In the genomic region with DNA sequence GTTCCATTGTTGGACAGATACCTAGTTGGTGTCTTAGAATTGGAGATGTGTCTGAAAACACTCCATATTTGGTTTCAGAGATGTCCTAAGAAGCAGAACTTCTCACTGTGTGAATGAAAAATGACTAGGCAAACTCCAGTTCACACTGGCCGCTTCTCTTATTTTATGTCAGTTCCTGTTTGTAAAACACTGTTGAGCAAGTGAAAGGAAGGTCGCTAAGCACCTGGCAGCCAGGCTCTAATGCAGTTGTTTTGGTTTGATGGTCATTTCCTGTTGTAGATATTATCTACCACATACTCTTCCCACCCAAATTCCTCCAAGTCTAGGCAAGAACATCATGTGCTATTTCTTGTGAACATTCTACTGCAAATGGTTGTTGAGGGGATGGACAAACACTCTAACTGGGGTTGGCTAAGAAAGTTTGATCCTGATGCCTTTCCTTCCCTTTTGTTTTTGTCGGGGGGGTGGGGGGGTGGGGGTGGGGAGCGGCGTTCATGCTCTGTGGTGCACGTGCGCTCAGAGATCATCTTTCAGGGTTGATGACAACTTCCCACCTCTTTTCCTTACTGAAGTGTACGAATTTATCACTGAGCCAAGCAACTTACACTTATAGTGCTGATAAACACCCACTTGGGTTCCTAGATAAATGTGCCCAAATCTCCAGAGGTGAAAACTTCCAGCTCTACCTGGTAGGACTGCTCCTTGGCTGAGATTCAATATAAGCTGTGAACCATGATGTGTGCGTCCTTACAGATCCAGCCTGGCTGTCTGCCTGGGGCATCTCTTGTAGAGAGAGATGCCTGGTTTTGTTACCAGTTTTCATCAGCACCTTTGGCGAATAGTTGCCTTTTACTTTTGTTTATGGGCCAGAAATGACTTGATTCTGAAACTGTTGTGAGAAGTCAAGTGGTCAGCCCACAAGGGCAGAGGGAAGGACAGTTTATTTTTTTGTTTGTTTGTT, we compare ENCODE assay signal across 1 mouse cellular context.
TF ChIP-seq lines count a peak whose summit lies in the region.

No protein-coding gene starts in this region.

TF ChIP-seq in MEL, 35 proteins besides CTCF, POLR2A, EP300 and RAD21:
- TF ChIP-seq MAFK (IDR thresholded peaks at IDR 0.05; ENCODE audit: borderline replicate concordance, low read depth, low read length): no peak
- TF ChIP-seq ELF1 (IDR thresholded peaks at IDR 0.05; ENCODE audit: low read depth, low read length): 0 out of 2 replicates have a peak, but pooled peaks have one; percentile 16
- TF ChIP-seq POLR2AphosphoS2 (IDR thresholded peaks at IDR 0.05; ENCODE audit: low read length): no peak
- no peak for TF ChIP-seq GABPA (IDR thresholded peaks at IDR 0.05; ENCODE audit: low read depth, low read length)
- TF ChIP-seq GATA1 (IDR thresholded peaks at IDR 0.05; ENCODE audit: low read depth, low read length): peak; percentile 56
- TF ChIP-seq USF2 (IDR thresholded peaks at IDR 0.05; ENCODE audit: borderline replicate concordance in 1 of 2, insufficient read depth in 1 of 2, low read depth in 1 of 2, low read length in 2 of 2): no peak
- TF ChIP-seq ZNF384 (IDR thresholded peaks at IDR 0.05; ENCODE audit: low read depth, low read length): no peak
- 0 out of 2 replicates have a peak, but pooled peaks have one; percentile 19 for TF ChIP-seq ZMIZ1 (IDR thresholded peaks at IDR 0.05; ENCODE audit: low read depth, low read length)
- peak; percentile 84 for TF ChIP-seq SIN3A (IDR thresholded peaks at IDR 0.05; ENCODE audit: low read length)
- no peak for TF ChIP-seq CHD2 (IDR thresholded peaks at IDR 0.05; ENCODE audit: low read length)
- no peak for TF ChIP-seq NRF1 (IDR thresholded peaks at IDR 0.05; ENCODE audit: insufficient read depth, low read depth, low read length, poor library complexity, severe bottlenecking)
- no peak for TF ChIP-seq MYC (IDR thresholded peaks at IDR 0.05; ENCODE audit: low read depth, low read length)
- TF ChIP-seq NELFE (IDR thresholded peaks at IDR 0.05; ENCODE audit: low read depth, low read length): peak; percentile 36
- peak; percentile 85 for TF ChIP-seq ETS1 (IDR thresholded peaks at IDR 0.05; ENCODE audit: low read depth, low read length)
- TF ChIP-seq RCOR1 (IDR thresholded peaks at IDR 0.05; ENCODE audit: low read depth, low read length): peak; percentile 23; the same call in 1 of the 2 replicates
- TF ChIP-seq ZKSCAN1 (IDR thresholded peaks at IDR 0.05; ENCODE audit: low read depth, low read length): no peak
- 0 out of 2 replicates have a peak, but pooled peaks have one; percentile 7 for TF ChIP-seq JUND (IDR thresholded peaks at IDR 0.05; ENCODE audit: low read depth, low read length)
- TF ChIP-seq TBP (IDR thresholded peaks at IDR 0.05; ENCODE audit: low read depth, low read length): peak; percentile 75
- no peak for TF ChIP-seq MEF2A (IDR thresholded peaks at IDR 0.05; ENCODE audit: extremely low read depth, insufficient replicate concordance, low read depth, low read length, poor library complexity, severe bottlenecking)
- TF ChIP-seq TAL1 (IDR thresholded peaks at IDR 0.05; ENCODE audit: low read length): no peak
- TF ChIP-seq MAX (IDR thresholded peaks at IDR 0.05; ENCODE audit: low read length): peak; percentile 77
- no peak for TF ChIP-seq SMC3 (IDR thresholded peaks at IDR 0.05; ENCODE audit: low read depth, low read length)
- TF ChIP-seq POLR2AphosphoS5 (IDR thresholded peaks at IDR 0.05; ENCODE audit: borderline replicate concordance, low read depth, low read length): no peak
- no peak for TF ChIP-seq E2F4 (IDR thresholded peaks at IDR 0.05; ENCODE audit: borderline replicate concordance, low read depth, low read length)
- 0 out of 2 replicates have a peak, but pooled peaks have one; percentile 4 for TF ChIP-seq USF1 (IDR thresholded peaks at IDR 0.05; ENCODE audit: low read depth, low read length)
- 0 out of 2 replicates have a peak, but pooled peaks have one; percentile 19 for TF ChIP-seq TCF12 (IDR thresholded peaks at IDR 0.05; ENCODE audit: low read depth, low read length)
- TF ChIP-seq MAZ (IDR thresholded peaks at IDR 0.05; ENCODE audit: low read depth, low read length): no peak
- peak; percentile 64 for TF ChIP-seq HCFC1 (IDR thresholded peaks at IDR 0.05; ENCODE audit: low read depth, low read length)
- peak; percentile 52; the same call in 1 of the 2 replicates for TF ChIP-seq MXI1 (IDR thresholded peaks at IDR 0.05; ENCODE audit: low read depth, low read length)
- peak; percentile 87 for TF ChIP-seq BHLHE40 (IDR thresholded peaks at IDR 0.05; ENCODE audit: borderline replicate concordance, low read depth, low read length)
- TF ChIP-seq UBTF (IDR thresholded peaks at IDR 0.05; ENCODE audit: borderline replicate concordance, insufficient read depth, low read depth, low read length): no peak
- TF ChIP-seq MYB (IDR thresholded peaks at IDR 0.05; ENCODE audit: low read depth, low read length): no peak
- no peak for TF ChIP-seq ZC3H11A (IDR thresholded peaks at IDR 0.05; ENCODE audit: low read depth, low read length)
- TF ChIP-seq KAT2A (conservative IDR thresholded peaks at IDR 0.05; ENCODE audit: low read depth, low read length): no peak
- TF ChIP-seq CHD1 (IDR thresholded peaks at IDR 0.05; ENCODE audit: low read depth, low read length): no peak
